Mouse (Mus musculus) kidney, embryonic 14.5 days (tissue): ENCODE measurements at regions not wholly inside any gene's neighbourhood (a gene's known extent, or its start where the extent isn't known, plus 50 kb on each side); places are given as distances from the start of the nearest gene placed in this dataset.

Experiments
- ATAC-seq: fragments of 200-750 bp; cut with Nextera tagmentation; 2 replicates; pipeline ENCODE4 v1.8.0; 2017; ENCODE audit warnings: moderate number of reproducible peaks, mild to moderate bottlenecking, moderate TSS enrichment, moderate library complexity; ENCODE audit not compliant: low FRiP score, low TSS enrichment
- H3K27ac ChIP-seq: fragments of 300-500 bp; sonication (generic); 2 replicates; pipeline ENCODE4 v1.5.1; 2014; ENCODE audit warnings: low read depth, mild to moderate bottlenecking, low read length, moderate library complexity, mixed read lengths
- H3K27me3 ChIP-seq: fragments of 300-500 bp; sonication (generic); 2 replicates; pipeline ENCODE4 v1.6.1; 2014; ENCODE audit warnings: mild to moderate bottlenecking, low read length; ENCODE audit not compliant: control insufficient read depth, insufficient read depth
- H3K36me3 ChIP-seq: fragments of 300-500 bp; sonication (generic); 2 replicates; pipeline ENCODE4 v1.6.1; 2014; ENCODE audit warnings: low read length, mixed read lengths; ENCODE audit not compliant: control insufficient read depth, insufficient read depth
- H3K4me1 ChIP-seq: fragments of 300-500 bp; sonication (generic); 2 replicates; pipeline ENCODE4 v1.6.1; 2014; ENCODE audit warnings: low read length, mixed read lengths; ENCODE audit not compliant: control insufficient read depth, insufficient read depth
- H3K4me2 ChIP-seq: fragments of 300-500 bp; sonication (generic); replicated peaks from 2 replicates; pipeline ENCODE4 v1.6.1; 2014; ENCODE audit warnings: low read depth, mild to moderate bottlenecking, low read length
- H3K4me3 ChIP-seq: fragments of 300-500 bp; sonication (generic); 2 replicates; pipeline ENCODE4 v1.5.1; 2014; ENCODE audit warnings: mild to moderate bottlenecking, low read length
- H3K9ac ChIP-seq: fragments of 300-500 bp; sonication (generic); 2 replicates; pipeline ENCODE4 v1.6.1; 2014; ENCODE audit warnings: low read depth, mild to moderate bottlenecking, low read length, moderate library complexity
- H3K9me3 ChIP-seq: fragments of 300-500 bp; sonication (generic); 2 replicates; pipeline ENCODE4 v1.6.1; 2016; ENCODE audit warnings: low read length; ENCODE audit not compliant: control insufficient read depth
- WGBS: fragments of 180-500 bp; shearing (Covaris S2); extraction: QIAGEN DNeasy Blood & Tissue Kit; methylation state at CpG from one replicate; pipeline ENCODE4 v1.1.7; 2014; 5-methylcytosine and 5-hydroxymethylcytosine counted together

- no peak overlapping the region for H3K27ac ChIP-seq
- ATAC-seq: no peak
- no peaks in the 10 kb centered on the region for H3K27me3 ChIP-seq
- H3K4me2 ChIP-seq: no peak overlapping the region
- H3K9ac ChIP-seq: no peak overlapping the region
- WGBS: 90% methylated on average over 4 of the region's 4 CpGs
- H3K36me3 ChIP-seq: no peaks in the 10 kb centered on the region
- no peak overlapping the region for H3K4me3 ChIP-seq
- 0 out of 2 replicates have a peak, but pooled peaks cover under 1% of the 10 kb centered on the region for H3K4me1 ChIP-seq
- H3K9me3 ChIP-seq: peaks cover 2% of the 10 kb centered on the region; the same call in 1 of the 2 replicates
These were observed 216.7 kb upstream of the Mmadhc start for GRCm38 (mm10) chr2:50513276-50513675.

GRCm38 (mm10) chr2:50498713-50499112 is 202.1 kb upstream of the Mmadhc start:
- H3K27me3 ChIP-seq: no peaks in the 10 kb centered on the region
- H3K4me1 ChIP-seq: 0 out of 2 replicates have a peak, but pooled peaks cover 4% of the 10 kb centered on the region
- no peak overlapping the region for H3K27ac ChIP-seq
- H3K36me3 ChIP-seq: no peaks in the 10 kb centered on the region
- no peak for ATAC-seq
- H3K9me3 ChIP-seq: no peaks in the 10 kb centered on the region
- 89% methylated on average over 8 of the region's 8 CpGs for WGBS
- H3K9ac ChIP-seq: no peak overlapping the region
- no peak overlapping the region for H3K4me2 ChIP-seq
- H3K4me3 ChIP-seq: no peak overlapping the region

- Histone ChIP-seq H3K9me3 (no peaks in the 10 kb centered on the region), H3K9ac (no peak overlapping the region), H3K27me3 (no peaks in the 10 kb centered on the region), H3K36me3 (no peaks in the 10 kb centered on the region), H3K4me1 (0 out of 2 replicates have a peak, but pooled peaks cover 4% of the 10 kb centered on the region), H3K4me2 (no peak overlapping the region), H3K27ac (no peak overlapping the region), H3K4me3 (no peak overlapping the region)
- ATAC-seq: 0 out of 2 replicates have a peak, but pooled peaks have one; percentile 20
- 66% methylated on average over 3 of the region's 3 CpGs for WGBS
These were observed 199.4 kb upstream of the Mmadhc start for GRCm38 (mm10) chr2:50496057-50496433.

GRCm38 (mm10) chr2:50495141-50496056 is 198.8 kb upstream of the Mmadhc start:
- Histone ChIP-seq H3K36me3 (no peaks in the 10 kb centered on the region), H3K9me3 (no peaks in the 10 kb centered on the region), H3K4me3 (no peak overlapping the region), H3K27me3 (no peaks in the 10 kb centered on the region), H3K4me2 (no peak overlapping the region), H3K9ac (no peak overlapping the region), H3K27ac (no peak overlapping the region), H3K4me1 (0 out of 2 replicates have a peak, but pooled peaks cover 4% of the 10 kb centered on the region)
- ATAC-seq: 0 out of 2 replicates have a peak, but pooled peaks have one; percentile 20
- WGBS: 43% methylated on average over 5 of the region's 5 CpGs

GRCm38 (mm10) chr2:50493597-50494335 is 197.2 kb upstream of the Mmadhc start:
- 84% methylated on average over 4 of the region's 4 CpGs for WGBS
- Histone ChIP-seq H3K9ac (no peak overlapping the region), H3K4me3 (no peak overlapping the region), H3K27ac (no peak overlapping the region), H3K36me3 (no peaks in the 10 kb centered on the region), H3K9me3 (no peaks in the 10 kb centered on the region), H3K4me1 (0 out of 2 replicates have a peak, but pooled peaks cover 4% of the 10 kb centered on the region), H3K4me2 (no peak overlapping the region), H3K27me3 (no peaks in the 10 kb centered on the region)
- ATAC-seq: no peak

- 65% methylated on average over 4 of the region's 4 CpGs for WGBS
These were observed 167.2 kb upstream of the Mmadhc start for GRCm38 (mm10) chr2:50463799-50464198.

GRCm38 (mm10) chr2:50462378-50462777 is 165.8 kb upstream of the Mmadhc start:
- H3K4me2 ChIP-seq: no peak overlapping the region
- H3K4me1 ChIP-seq: no peaks in the 10 kb centered on the region
- no peak for ATAC-seq
- H3K9me3 ChIP-seq: peaks cover 5% of the 10 kb centered on the region; the same call in 1 of the 2 replicates
- H3K9ac ChIP-seq: no peak overlapping the region
- H3K27ac ChIP-seq: no peak overlapping the region
- H3K4me3 ChIP-seq: no peak overlapping the region
- no peaks in the 10 kb centered on the region for H3K36me3 ChIP-seq
- 90% methylated on average over 1 of the region's 1 CpGs for WGBS
- no peaks in the 10 kb centered on the region for H3K27me3 ChIP-seq

More at GRCm38 (mm10) chr2:50463799-50464198, 167.2 kb upstream of the Mmadhc start:
- Histone ChIP-seq H3K9ac (no peak overlapping the region), H3K9me3 (peaks cover 5% of the 10 kb centered on the region; the same call in 1 of the 2 replicates), H3K4me1 (no peaks in the 10 kb centered on the region), H3K36me3 (no peaks in the 10 kb centered on the region), H3K4me3 (no peak overlapping the region), H3K4me2 (no peak overlapping the region), H3K27ac (no peak overlapping the region), H3K27me3 (no peaks in the 10 kb centered on the region)
- ATAC-seq: no peak

GRCm38 (mm10) chr2:50456654-50457053 is 160.1 kb upstream of the Mmadhc start:
- H3K4me3 ChIP-seq: no peak overlapping the region
- H3K36me3 ChIP-seq: no peaks in the 10 kb centered on the region
- no peaks in the 10 kb centered on the region for H3K27me3 ChIP-seq
- ATAC-seq: peak; percentile 64; the same call in 1 of the 2 replicates
- 50% methylated on average over 1 of the region's 1 CpGs for WGBS
- no peak overlapping the region for H3K9ac ChIP-seq
- H3K4me1 ChIP-seq: no peaks in the 10 kb centered on the region
- no peak overlapping the region for H3K27ac ChIP-seq
- no peak overlapping the region for H3K4me2 ChIP-seq
- peaks cover 5% of the 10 kb centered on the region; the same call in 1 of the 2 replicates for H3K9me3 ChIP-seq
